Mouse (Mus musculus) liver, embryonic 12.5 days (tissue): ENCODE results near the gene Ufd1. TPM values are rescaled to one million over a fixed set of nuclear protein-coding genes. Genes with fewer than 3 reads are reported as not detected.
A peak's percentile ranks its signal among the peaks of the same experiment; 100 is the strongest.
"Not testable (repeated sequence)": the region's sequence is repeated elsewhere in the genome, so short reads cannot be mapped to it uniquely, and the experiment has no call there.

Source experiments
- ATAC-seq: fragments of 200-750 bp; cut with Nextera tagmentation; 2 replicates; pipeline ENCODE4 v1.8.0; 2017; ENCODE audit warnings: moderate number of reproducible peaks, mild to moderate bottlenecking, moderate library complexity
- H3K27ac ChIP-seq: fragments of 300-500 bp; sonication (generic); 2 replicates; pipeline ENCODE4 v1.5.1; 2016; ENCODE audit warnings: mild to moderate bottlenecking
- H3K27me3 ChIP-seq: fragments of 300-500 bp; sonication (generic); replicated peaks from 2 replicates; pipeline ENCODE4 v1.6.1; 2016; ENCODE audit warnings: mild to moderate bottlenecking, moderate library complexity
- H3K36me3 ChIP-seq: fragments of 300-500 bp; sonication (generic); 2 replicates; pipeline ENCODE4 v1.6.1; 2016; ENCODE audit warnings: mild to moderate bottlenecking, moderate library complexity
- H3K4me1 ChIP-seq: fragments of 300-500 bp; sonication (generic); 2 replicates; pipeline ENCODE4 v1.6.1; 2016
- H3K4me2 ChIP-seq: fragments of 300-500 bp; sonication (generic); 2 replicates; pipeline ENCODE4 v1.6.1; 2016; ENCODE audit warnings: mild to moderate bottlenecking, moderate library complexity
- H3K4me3 ChIP-seq: fragments of 300-500 bp; sonication (generic); 2 replicates; pipeline ENCODE4 v1.5.1; 2016; ENCODE audit warnings: mild to moderate bottlenecking, moderate library complexity
- H3K9ac ChIP-seq: fragments of 300-500 bp; sonication (generic); 2 replicates; pipeline ENCODE4 v1.6.1; 2016; ENCODE audit warnings: mild to moderate bottlenecking, moderate library complexity
- H3K9me3 ChIP-seq: fragments of 300-500 bp; sonication (generic); replicated peaks from 2 replicates; pipeline ENCODE4 v1.6.1; 2016; ENCODE audit warnings: mild to moderate bottlenecking, moderate library complexity
- WGBS: fragments of 180-500 bp; shearing (Covaris S2); methylation state at CpG from one replicate; pipeline ENCODE4 v1.1.7; 2016; ENCODE audit not compliant: insufficient replicate concordance; 5-methylcytosine and 5-hydroxymethylcytosine counted together
- polyA plus RNA-seq: library from polyadenylated mRNA; unstranded; fragments of >200 nt; fragmentation: Nextera tagmentation; extraction: Ambion mirVana; gene quantifications from 2 replicates; pipeline ENCODE4 v1.2.1, GENCODE M21; 2016

Gene Ufd1
- polyA plus RNA-seq, 1 experiment from 2014 or later: 57.5 TPM

GRCm38 (mm10) chr16:18870495-18870894 lies 58.9 kb downstream of the Ufd1 start:
- peaks cover 26% of the 10 kb centered on the region for H3K4me1 ChIP-seq
- not testable (repeated sequence) for H3K27ac ChIP-seq, H3K4me3 ChIP-seq, H3K9me3 ChIP-seq, H3K9ac ChIP-seq, H3K27me3 ChIP-seq
- 67% methylated on average over 1 of the region's 1 CpGs for WGBS
- ATAC-seq: peak; percentile 64; the same call in 1 of the 2 replicates
- H3K36me3 ChIP-seq: peaks cover 48% of the 10 kb centered on the region
- peak overlapping the region; percentile 29 for H3K4me2 ChIP-seq

- H3K9me3 ChIP-seq: no peaks in the 10 kb centered on the region
- no peaks in the 10 kb centered on the region for H3K27me3 ChIP-seq
- peaks cover 48% of the 10 kb centered on the region for H3K4me1 ChIP-seq
- peak overlapping the region; percentile 96 for H3K4me2 ChIP-seq
- peak overlapping the region; percentile 93 for H3K4me3 ChIP-seq
- WGBS: under 1% methylated on average over 17 of the region's 17 CpGs
- ATAC-seq: no peak
- H3K9ac ChIP-seq: peak overlapping the region; percentile 92
- H3K27ac ChIP-seq: peak overlapping the region; percentile 98
- peaks cover 57% of the 10 kb centered on the region for H3K36me3 ChIP-seq
These were observed 64.5 kb downstream of the Ufd1 start for GRCm38 (mm10) chr16:18876091-18876441.

- ATAC-seq: peak; percentile 92
- under 1% methylated on average over 88 of the region's 93 CpGs for WGBS
- H3K9ac ChIP-seq: peak within 1 kb of the TSS; percentile 92
- peak within 1 kb of the TSS; percentile 96 for H3K4me2 ChIP-seq
- peaks cover 42% of the 10 kb centered on the region for H3K4me1 ChIP-seq
- peak within 1 kb of the TSS; percentile 98 for H3K27ac ChIP-seq
- H3K27me3 ChIP-seq: no peaks in the 10 kb centered on the region
- no peaks in the 10 kb centered on the region for H3K9me3 ChIP-seq
- H3K4me3 ChIP-seq: peak within 1 kb of the TSS; percentile 93
- H3K36me3 ChIP-seq: peaks cover 57% of the 10 kb centered on the region
These were observed 65.1 kb downstream of the Ufd1 start, which contains the start of the genes Mrpl40 and Hira for GRCm38 (mm10) chr16:18876442-18877308. Gene Mrpl40, minus strand, starts transcription at chr16:18876862. Gene Hira, plus strand, starts transcription at chr16:18877037.

- H3K27me3 ChIP-seq: no peaks in the 10 kb centered on the region
- ATAC-seq: peak; percentile 11
- H3K9ac ChIP-seq: peak overlapping the region; percentile 92
- peak overlapping the region; percentile 96 for H3K4me2 ChIP-seq
- H3K4me1 ChIP-seq: peaks cover 39% of the 10 kb centered on the region
- H3K27ac ChIP-seq: peak overlapping the region; percentile 98
- no peaks in the 10 kb centered on the region for H3K9me3 ChIP-seq
- 1% methylated on average over 35 of the region's 43 CpGs for WGBS
- peaks cover 55% of the 10 kb centered on the region for H3K36me3 ChIP-seq
- peak overlapping the region; percentile 93 for H3K4me3 ChIP-seq
These were observed 66.0 kb downstream of the Ufd1 start for GRCm38 (mm10) chr16:18877386-18878090.

GRCm38 (mm10) chr16:18878091-18878720 lies 66.6 kb downstream of the Ufd1 start:
- Histone ChIP-seq H3K9me3 (no peaks in the 10 kb centered on the region), H3K4me1 (peaks cover 44% of the 10 kb centered on the region), H3K36me3 (peaks cover 53% of the 10 kb centered on the region), H3K4me2 (peak overlapping the region; percentile 96), H3K9ac (peak overlapping the region; percentile 92), H3K27ac (peak overlapping the region; percentile 98), H3K27me3 (no peaks in the 10 kb centered on the region), H3K4me3 (peak overlapping the region; percentile 93)
- WGBS: 16% methylated on average over 20 of the region's 20 CpGs
- no peak for ATAC-seq

GRCm38 (mm10) chr16:18884044-18884443 lies 72.5 kb downstream of the Ufd1 start:
- H3K4me2 ChIP-seq: no peak overlapping the region
- peaks cover 39% of the 10 kb centered on the region for H3K4me1 ChIP-seq
- ATAC-seq: no peak
- no peak overlapping the region for H3K27ac ChIP-seq
- no peaks in the 10 kb centered on the region for H3K9me3 ChIP-seq
- H3K36me3 ChIP-seq: peaks cover 47% of the 10 kb centered on the region
- H3K27me3 ChIP-seq: no peaks in the 10 kb centered on the region
- H3K9ac ChIP-seq: no peak overlapping the region
- H3K4me3 ChIP-seq: no peak overlapping the region

Other genes with a start within 250 kb of the Ufd1 start
- 0.08 TPM in 1 of 2 replicates, not detected in the other for gene Tbx1, start 221.1 kb upstream of the Ufd1 start, polyA plus RNA-seq
- 40.8 and 44.2 TPM in 2 replicates for gene Gp1bb, start 189.4 kb upstream of the Ufd1 start, polyA plus RNA-seq
- 0.31 and 0.61 TPM in 2 replicates for gene Gm49601, start 185.4 kb upstream of the Ufd1 start, polyA plus RNA-seq
- 2.6 and 2.8 TPM in 2 replicates for gene Sept5, start 181.8 kb upstream of the Ufd1 start, polyA plus RNA-seq
- gene Cldn5, start 34.9 kb upstream of the Ufd1 start, polyA plus RNA-seq: 10.7 and 11.8 TPM in 2 replicates
- 54.2 and 55.9 TPM in 2 replicates for gene Cdc45, start 208 bp downstream of the Ufd1 start, polyA plus RNA-seq
- 32.3 and 32.8 TPM in 2 replicates for gene 2510002D24Rik, start 24.8 kb downstream of the Ufd1 start, polyA plus RNA-seq
- not detected in 2 replicates for gene Gm28539, start 24.8 kb downstream of the Ufd1 start, polyA plus RNA-seq
- gene Mrpl40, start 65.1 kb downstream of the Ufd1 start, polyA plus RNA-seq: 96.1 and 99.3 TPM in 2 replicates
- 13.6 and 15.2 TPM in 2 replicates for gene Hira, start 65.3 kb downstream of the Ufd1 start, polyA plus RNA-seq